Mouse (Mus musculus) limb, embryonic 10.5 days (tissue): ENCODE data around the gene Olfr297. TPM values are rescaled to one million over a fixed set of nuclear protein-coding genes. Genes with fewer than 3 reads are reported as not detected.

Source experiments
- DNase-seq: peaks from one replicate; pipeline ENCODE4 v3.0.0-alpha.2; 2017; ENCODE audit warnings: low spot score
- H3K27ac ChIP-seq: fragments of 300-500 bp; sonication (generic); 2 replicates; pipeline ENCODE4 v1.5.1; 2016; ENCODE audit warnings: mild to moderate bottlenecking
- H3K27me3 ChIP-seq: fragments of 300-500 bp; sonication (generic); 2 replicates; pipeline ENCODE4 v1.6.1; 2016; ENCODE audit warnings: low read depth, mild to moderate bottlenecking; ENCODE audit not compliant: poor library complexity, severe bottlenecking
- H3K36me3 ChIP-seq: fragments of 300-500 bp; sonication (generic); 2 replicates; pipeline ENCODE4 v1.6.1; 2016; ENCODE audit warnings: mild to moderate bottlenecking, moderate library complexity
- H3K4me1 ChIP-seq: fragments of 300-500 bp; sonication (generic); 2 replicates; pipeline ENCODE4 v1.6.1; 2016
- H3K4me3 ChIP-seq: fragments of 300-500 bp; sonication (generic); 2 replicates; pipeline ENCODE4 v1.5.1; 2016; ENCODE audit warnings: mild to moderate bottlenecking, moderate library complexity
- H3K9me3 ChIP-seq: fragments of 300-500 bp; sonication (generic); replicated peaks from 2 replicates; pipeline ENCODE4 v1.6.1; 2016; ENCODE audit warnings: mild to moderate bottlenecking
- WGBS: fragments of 180-500 bp; shearing (Covaris S2); methylation state at CpG from one replicate; pipeline ENCODE4 v1.1.7; 2016; 5-methylcytosine and 5-hydroxymethylcytosine counted together
- polyA plus RNA-seq: library from polyadenylated mRNA; unstranded; fragments of >200 nt; fragmentation: Nextera tagmentation; extraction: Ambion mirVana; gene quantifications from 2 replicates; pipeline ENCODE4 v1.2.1, GENCODE M21; 2016

Gene Olfr297
- not detected in 2 replicates for polyA plus RNA-seq

GRCm38 (mm10) chr7:86519668-86520067, at the start of gene Olfr297:
Olfr297 (plus strand) TSS chr7:86519968.
- DNase-seq, result no peak
- no peaks in the 10 kb centered on the region for H3K27me3 ChIP-seq
- no peaks in the 10 kb centered on the region for H3K4me1 ChIP-seq

GRCm38 (mm10) chr7:86492384-86492783, 27.4 kb upstream of the Olfr297 start, which contains the start of gene Olfr298:
Olfr298 (minus strand) TSS chr7:86492484.
- no peaks in the 10 kb centered on the region for H3K36me3 ChIP-seq
- no peak within 1 kb of the TSS for H3K27ac ChIP-seq
- no peaks in the 10 kb centered on the region for H3K9me3 ChIP-seq
- H3K4me1 ChIP-seq, result no peaks in the 10 kb centered on the region
- H3K4me3 ChIP-seq, result no peak within 1 kb of the TSS
- DNase-seq, result no peak
- no peaks in the 10 kb centered on the region for H3K27me3 ChIP-seq
- 90% methylated on average over 1 of the region's 1 CpGs for WGBS

More at GRCm38 (mm10) chr7:86519668-86520067, at the start of gene Olfr297:
- Histone ChIP-seq H3K27ac (no peak within 1 kb of the TSS), H3K4me3 (no peak within 1 kb of the TSS), H3K36me3 (no peaks in the 10 kb centered on the region), H3K9me3 (no peaks in the 10 kb centered on the region)

Other genes starting within 250 kb of the Olfr297 start
- gene Olfr310, start 242.8 kb upstream of the Olfr297 start, polyA plus RNA-seq, result not detected in 2 replicates
- not detected in 2 replicates for gene Olfr309, start 206.3 kb upstream of the Olfr297 start, polyA plus RNA-seq
- gene Olfr308, start 194.3 kb upstream of the Olfr297 start, polyA plus RNA-seq, result not detected in 2 replicates
- not detected in 2 replicates for gene Olfr307, start 182.4 kb upstream of the Olfr297 start, polyA plus RNA-seq
- gene Olfr305, start 153.0 kb upstream of the Olfr297 start, polyA plus RNA-seq, result not detected in 2 replicates
- gene Olfr304, start 133.3 kb upstream of the Olfr297 start, polyA plus RNA-seq, result not detected in 2 replicates
- not detected in 2 replicates for gene Olfr303, start 122.2 kb upstream of the Olfr297 start, polyA plus RNA-seq
- not detected in 2 replicates for gene Olfr301, start 116.1 kb upstream of the Olfr297 start, polyA plus RNA-seq
- not detected in 2 replicates for gene Olfr299, start 60.0 kb upstream of the Olfr297 start, polyA plus RNA-seq
- not detected in 2 replicates for gene Olfr298, start 27.5 kb upstream of the Olfr297 start, polyA plus RNA-seq
- gene Olfr295, start 63.9 kb downstream of the Olfr297 start, polyA plus RNA-seq, result not detected in 2 replicates
- not detected in 2 replicates for gene Olfr294, start 96.7 kb downstream of the Olfr297 start, polyA plus RNA-seq
- gene Olfr293, start 129.1 kb downstream of the Olfr297 start, polyA plus RNA-seq, result not detected in 2 replicates
- not detected in 2 replicates for gene Olfr292, start 168.4 kb downstream of the Olfr297 start, polyA plus RNA-seq